Mouse (Mus musculus) lung, postnatal 0 days (tissue): ENCODE results near the gene Med13l. TPM values are rescaled to one million over a fixed set of nuclear protein-coding genes. Genes with fewer than 3 reads are reported as not detected.

Source experiments
- ATAC-seq: fragments of 200-750 bp; cut with Nextera tagmentation; 2 replicates; pipeline ENCODE4 v1.8.0; 2017; ENCODE audit warnings: moderate library complexity
- DNase-seq: peaks from one replicate; pipeline ENCODE4 v3.0.0-alpha.2; 2016; ENCODE audit warnings: low spot score
- H3K27ac ChIP-seq: fragments of 300-500 bp; sonication (generic); 2 replicates; pipeline ENCODE4 v1.5.1; 2014; ENCODE audit warnings: antibody characterized with exemption, mild to moderate bottlenecking, low read length, mixed read lengths
- H3K27me3 ChIP-seq: fragments of 300-500 bp; sonication (generic); replicated peaks from 2 replicates; pipeline ENCODE4 v1.6.1; 2014; ENCODE audit warnings: low read length, mixed read lengths; ENCODE audit not compliant: insufficient read depth
- H3K36me3 ChIP-seq: fragments of 300-500 bp; sonication (generic); 2 replicates; pipeline ENCODE4 v1.6.1; 2014; ENCODE audit warnings: low read length, mixed read lengths; ENCODE audit not compliant: insufficient read depth
- H3K4me1 ChIP-seq: fragments of 300-500 bp; sonication (generic); 2 replicates; pipeline ENCODE4 v1.6.1; 2014; ENCODE audit warnings: antibody characterized with exemption, low read depth, low read length, mixed read lengths; ENCODE audit not compliant: insufficient read depth
- H3K4me2 ChIP-seq: fragments of 300-500 bp; sonication (generic); replicated peaks from 2 replicates; pipeline ENCODE4 v1.6.1; 2014; ENCODE audit warnings: low read depth, mild to moderate bottlenecking, low read length, moderate library complexity, mixed read lengths
- H3K4me3 ChIP-seq: fragments of 300-500 bp; sonication (generic); 2 replicates; pipeline ENCODE4 v1.5.1; 2014; ENCODE audit warnings: low read depth, low read length
- H3K9ac ChIP-seq: fragments of 300-500 bp; sonication (generic); replicated peaks from 2 replicates; pipeline ENCODE4 v1.6.1; 2014; ENCODE audit warnings: low read depth, mild to moderate bottlenecking
- H3K9me3 ChIP-seq: fragments of 300-500 bp; sonication (generic); 2 replicates; pipeline ENCODE4 v1.6.1; 2016; ENCODE audit warnings: low read length, mixed read lengths
- CTCF ChIP-seq: IDR thresholded peaks from 2 replicates; pipeline ENCODE4 v1.5.1; 2016; ENCODE audit warnings: antibody characterized with exemption, mild to moderate bottlenecking
- EP300 ChIP-seq: IDR thresholded peaks from 2 replicates; pipeline ENCODE4 v1.6.1; 2016; ENCODE audit warnings: antibody characterized with exemption, mild to moderate bottlenecking, control low read depth
- WGBS: fragments of 180-500 bp; shearing (Covaris S2); extraction: QIAGEN DNeasy Blood & Tissue Kit; methylation state at CpG from one replicate; pipeline ENCODE4 v1.1.7; 2014; 5-methylcytosine and 5-hydroxymethylcytosine counted together
- polyA plus RNA-seq: library from polyadenylated mRNA; unstranded; fragments of >200 nt; fragmentation: Nextera tagmentation; extraction: Ambion mirVana; gene quantifications from 2 replicates; pipeline ENCODE4 v1.2.1, GENCODE M21; 2015

The Med13l gene
- polyA plus RNA-seq, 1 experiment from 2014 or later = 10.1 TPM

- ATAC-seq (no peak), DNase-seq (no peak)
- H3K9ac ChIP-seq = no peak overlapping the region
- H3K4me3 ChIP-seq = no peak overlapping the region
- 71% methylated on average over 5 of the region's 5 CpGs for WGBS
- TF ChIP-seq CTCF (no peak), EP300 (no peak)
- no peaks in the 10 kb centered on the region for H3K9me3 ChIP-seq
- no peaks in the 10 kb centered on the region for H3K36me3 ChIP-seq
- peaks cover 19% of the 10 kb centered on the region; the same call in 1 of the 2 replicates for H3K4me1 ChIP-seq
- H3K27ac ChIP-seq = no peak overlapping the region
- no peak overlapping the region for H3K4me2 ChIP-seq
- H3K27me3 ChIP-seq = no peaks in the 10 kb centered on the region
Measured at GRCm38 (mm10) chr5:118595901-118596300, 35.4 kb downstream of the Med13l start.

- Histone ChIP-seq H3K9ac (no peak overlapping the region), H3K4me2 (no peak overlapping the region), H3K9me3 (no peaks in the 10 kb centered on the region), H3K36me3 (no peaks in the 10 kb centered on the region), H3K4me3 (no peak overlapping the region), H3K4me1 (peaks cover 12% of the 10 kb centered on the region; the same call in 1 of the 2 replicates), H3K27ac (no peak overlapping the region), H3K27me3 (no peaks in the 10 kb centered on the region)
- DNase-seq (no peak), ATAC-seq (no peak)
- TF ChIP-seq CTCF (no peak), EP300 (no peak)
- WGBS = 79% methylated on average over 15 of the region's 15 CpGs
Measured at GRCm38 (mm10) chr5:118596452-118597092, 36.1 kb downstream of the Med13l start.

GRCm38 (mm10) chr5:118598601-118599000, 38.1 kb downstream of the Med13l start:
- H3K4me1 ChIP-seq = peaks cover 4% of the 10 kb centered on the region; the same call in 1 of the 2 replicates
- ATAC-seq (no peak), DNase-seq (no peak)
- WGBS = 87% methylated on average over 6 of the region's 6 CpGs
- H3K4me2 ChIP-seq = no peak overlapping the region
- no peaks in the 10 kb centered on the region for H3K36me3 ChIP-seq
- no peaks in the 10 kb centered on the region for H3K27me3 ChIP-seq
- H3K4me3 ChIP-seq = no peak overlapping the region
- no peaks in the 10 kb centered on the region for H3K9me3 ChIP-seq
- no peak overlapping the region for H3K27ac ChIP-seq
- H3K9ac ChIP-seq = no peak overlapping the region
- TF ChIP-seq EP300 (no peak), CTCF (no peak)

- WGBS = 73% methylated on average over 4 of the region's 4 CpGs
- no peak overlapping the region for H3K9ac ChIP-seq
Measured at GRCm38 (mm10) chr5:118601452-118601851, 41.0 kb downstream of the Med13l start.

GRCm38 (mm10) chr5:118602706-118603105, 42.2 kb downstream of the Med13l start:
- Histone ChIP-seq H3K4me3 (no peak overlapping the region), H3K27ac (no peak overlapping the region), H3K4me2 (no peak overlapping the region), H3K9ac (no peak overlapping the region), H3K36me3 (no peaks in the 10 kb centered on the region), H3K9me3 (no peaks in the 10 kb centered on the region), H3K4me1 (peaks cover 4% of the 10 kb centered on the region; the same call in 1 of the 2 replicates), H3K27me3 (no peaks in the 10 kb centered on the region)
- DNase-seq = no peak
- ATAC-seq = no peak
- 69% methylated on average over 7 of the region's 7 CpGs for WGBS
- TF ChIP-seq CTCF = no peak
- TF ChIP-seq EP300 = no peak

More at GRCm38 (mm10) chr5:118601452-118601851, 41.0 kb downstream of the Med13l start:
- Histone ChIP-seq H3K27me3 (no peaks in the 10 kb centered on the region), H3K4me1 (peaks cover 4% of the 10 kb centered on the region; the same call in 1 of the 2 replicates), H3K9me3 (no peaks in the 10 kb centered on the region), H3K4me2 (no peak overlapping the region), H3K36me3 (no peaks in the 10 kb centered on the region), H3K4me3 (no peak overlapping the region), H3K27ac (no peak overlapping the region)
- TF ChIP-seq EP300 (no peak), CTCF (no peak)
- no peak for DNase-seq
- ATAC-seq = no peak

GRCm38 (mm10) chr5:118605424-118606067, 45.1 kb downstream of the Med13l start:
- no peaks in the 10 kb centered on the region; the same call in 1 of the 2 replicates for H3K4me1 ChIP-seq
- 86% methylated on average over 11 of the region's 11 CpGs for WGBS
- H3K27me3 ChIP-seq = no peaks in the 10 kb centered on the region
- no peak for TF ChIP-seq CTCF
- TF ChIP-seq EP300 = no peak
- H3K9me3 ChIP-seq = no peaks in the 10 kb centered on the region
- DNase-seq = no peak
- H3K9ac ChIP-seq = no peak overlapping the region
- H3K36me3 ChIP-seq = no peaks in the 10 kb centered on the region
- no peak for ATAC-seq
- H3K4me2 ChIP-seq = no peak overlapping the region
- H3K4me3 ChIP-seq = no peak overlapping the region
- no peak overlapping the region for H3K27ac ChIP-seq
